Mouse (Mus musculus): Measurements from ENCODE around the gene Slc25a35. TPM values are rescaled to one million over a fixed set of nuclear protein-coding genes. Genes with fewer than 3 reads are reported as not detected.
"Not testable (repeated sequence)": the region's sequence is repeated elsewhere in the genome, so short reads cannot be mapped to it uniquely, and the experiment has no call there.

The Slc25a35 gene
- polyA plus RNA-seq, 1 experiment, result 27.6 TPM

DNA sequence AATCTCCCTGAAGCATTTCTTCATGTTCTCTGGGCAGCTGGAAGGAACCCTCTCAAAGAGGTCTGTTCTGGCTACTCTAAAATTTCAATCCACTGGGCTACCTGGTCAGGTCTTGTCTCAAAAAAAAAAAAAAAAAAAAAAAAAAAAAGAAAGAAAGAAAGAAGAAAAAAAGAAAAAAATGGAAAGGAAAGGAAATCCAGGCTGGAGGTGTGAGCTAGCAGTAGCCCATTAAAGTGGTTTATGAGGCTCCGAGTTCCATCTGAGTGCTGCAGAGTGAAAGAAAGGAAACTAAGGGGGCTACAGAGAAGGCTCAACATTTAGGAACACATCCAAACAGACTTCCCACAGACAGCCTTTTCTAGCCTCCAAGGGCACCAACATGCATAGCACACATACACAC, 10.0 kb upstream of the Slc25a35 start:
- TF ChIP-seq POLR2A (IDR thresholded peaks at IDR 0.05; ENCODE audit: control insufficient read depth, extremely low read depth, insufficient read depth, low read length, poor library complexity) (no peak), CTCF (IDR thresholded peaks at IDR 0.05; ENCODE audit: borderline replicate concordance, control insufficient read depth, extremely low read depth, insufficient read depth, low read length, poor library complexity) (no peak)
- no peak overlapping the region for H3K4me3 ChIP-seq (ENCODE audit: control insufficient read depth, insufficient read depth, low read length)
- no peak for DNase-seq
- peaks cover 15% of the 10 kb centered on the region for H3K4me1 ChIP-seq (replicated peaks; ENCODE audit: control insufficient read depth, insufficient read depth, low read length)
- 85% methylated on average over 1 of the region's 1 CpGs for WGBS
- no peaks in the 10 kb centered on the region for H3K27me3 ChIP-seq (ENCODE audit: control insufficient read depth, insufficient read depth, low read length)
- no peaks in the 10 kb centered on the region for H3K36me3 ChIP-seq (ENCODE audit: control insufficient read depth, insufficient read depth, low read length)
- no peak overlapping the region for H3K27ac ChIP-seq (ENCODE audit: control insufficient read depth, insufficient read depth, low read length)

DNA sequence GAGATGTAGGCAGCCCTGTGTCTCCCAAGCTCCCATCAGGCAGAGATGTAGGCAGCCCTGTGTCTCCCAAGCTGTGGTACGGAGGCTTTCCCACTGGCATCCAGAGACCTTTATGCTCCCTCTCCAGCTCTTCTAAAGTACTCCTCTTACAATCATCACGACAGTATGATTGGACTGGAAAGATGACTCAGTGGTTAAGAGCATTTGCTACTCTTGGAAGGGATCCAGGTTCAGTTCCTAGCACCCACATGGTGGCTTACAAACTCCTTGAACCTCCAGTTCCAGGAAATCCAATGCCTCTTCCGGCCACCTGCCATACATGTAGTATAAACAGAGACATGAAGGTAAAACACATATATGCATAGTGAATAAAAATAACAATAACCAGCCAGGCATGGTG, 6.3 kb upstream of the Slc25a35 start:
- no peaks in the 10 kb centered on the region for H3K36me3 ChIP-seq (ENCODE audit: control insufficient read depth, insufficient read depth, low read length)
- no peak overlapping the region; the same call in 1 of the 2 replicates for H3K27ac ChIP-seq (ENCODE audit: control insufficient read depth, insufficient read depth, low read length)
- peaks cover 5% of the 10 kb centered on the region; the same call in 1 of the 2 replicates for H3K4me1 ChIP-seq (replicated peaks; ENCODE audit: control insufficient read depth, insufficient read depth, low read length)
- H3K4me3 ChIP-seq (ENCODE audit: control insufficient read depth, insufficient read depth, low read length), result no peak overlapping the region
- no peaks in the 10 kb centered on the region for H3K27me3 ChIP-seq (ENCODE audit: control insufficient read depth, insufficient read depth, low read length)
- WGBS, result 76% methylated on average over 3 of the region's 3 CpGs
- no peak for TF ChIP-seq POLR2A (IDR thresholded peaks at IDR 0.05; ENCODE audit: control insufficient read depth, extremely low read depth, insufficient read depth, low read length, poor library complexity)
- DNase-seq, result no peak

DNA sequence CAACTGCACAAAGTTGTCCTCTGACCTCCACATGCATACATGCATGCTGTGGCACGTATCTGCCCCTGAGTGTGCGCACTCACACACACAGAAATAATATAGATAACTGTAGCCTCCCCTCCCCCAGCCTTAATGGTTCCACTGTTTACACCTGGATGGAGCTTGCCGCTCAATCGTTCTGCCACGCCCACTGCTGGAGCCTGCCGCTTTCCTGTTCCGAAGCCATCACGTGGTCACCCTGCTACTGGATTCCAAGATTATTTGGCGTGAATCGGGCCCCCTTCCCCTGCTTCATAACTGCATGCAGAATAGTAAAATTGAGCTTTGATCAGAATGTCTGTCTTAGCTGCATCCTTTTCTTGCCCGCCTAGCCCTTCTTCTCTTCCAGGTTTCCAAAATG, 5.8 kb upstream of the Slc25a35 start:
- H3K4me1 ChIP-seq (replicated peaks; ENCODE audit: control insufficient read depth, insufficient read depth, low read length); H3K36me3 ChIP-seq (ENCODE audit: control insufficient read depth, insufficient read depth, low read length); H3K27me3 ChIP-seq (ENCODE audit: control insufficient read depth, insufficient read depth, low read length); H3K27ac ChIP-seq (ENCODE audit: control insufficient read depth, insufficient read depth, low read length); H3K4me3 ChIP-seq (ENCODE audit: control insufficient read depth, insufficient read depth, low read length); DNase-seq: not testable (repeated sequence)
- WGBS, result 75% methylated on average over 11 of the region's 11 CpGs

DNA sequence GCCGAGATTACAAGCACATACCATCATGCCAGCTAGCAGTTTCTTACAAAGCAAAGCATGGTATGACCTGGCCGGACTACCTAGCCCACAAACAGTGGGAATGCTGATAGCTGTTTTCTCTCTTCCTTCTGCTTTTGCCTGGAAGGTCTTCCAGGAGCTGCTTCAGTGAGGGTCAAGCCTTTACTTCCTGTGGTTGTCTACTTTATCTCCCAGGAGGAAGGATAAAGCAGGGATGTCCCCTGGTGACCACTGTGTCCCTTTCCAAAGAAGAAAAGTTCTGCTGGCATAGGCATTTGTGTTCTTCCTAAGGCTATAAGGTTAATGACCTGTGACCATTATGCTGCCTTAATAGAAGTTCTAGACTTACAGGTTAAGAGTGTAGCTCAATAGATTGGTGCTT, 4.5 kb upstream of the Slc25a35 start:
- Histone ChIP-seq H3K27me3 (ENCODE audit: control insufficient read depth, insufficient read depth, low read length) (no peaks in the 10 kb centered on the region), H3K4me3 (ENCODE audit: control insufficient read depth, insufficient read depth, low read length) (no peak overlapping the region), H3K27ac (ENCODE audit: control insufficient read depth, insufficient read depth, low read length) (no peak overlapping the region), H3K36me3 (ENCODE audit: control insufficient read depth, insufficient read depth, low read length) (no peaks in the 10 kb centered on the region), H3K4me1 (replicated peaks; ENCODE audit: control insufficient read depth, insufficient read depth, low read length) (peaks cover 14% of the 10 kb centered on the region)
- TF ChIP-seq POLR2A (IDR thresholded peaks at IDR 0.05; ENCODE audit: control insufficient read depth, extremely low read depth, insufficient read depth, low read length, poor library complexity) (no peak), CTCF (IDR thresholded peaks at IDR 0.05; ENCODE audit: borderline replicate concordance, control insufficient read depth, extremely low read depth, insufficient read depth, low read length, poor library complexity) (no peak)
- WGBS, result 93% methylated on average over 2 of the region's 2 CpGs
- no peak for DNase-seq

DNA sequence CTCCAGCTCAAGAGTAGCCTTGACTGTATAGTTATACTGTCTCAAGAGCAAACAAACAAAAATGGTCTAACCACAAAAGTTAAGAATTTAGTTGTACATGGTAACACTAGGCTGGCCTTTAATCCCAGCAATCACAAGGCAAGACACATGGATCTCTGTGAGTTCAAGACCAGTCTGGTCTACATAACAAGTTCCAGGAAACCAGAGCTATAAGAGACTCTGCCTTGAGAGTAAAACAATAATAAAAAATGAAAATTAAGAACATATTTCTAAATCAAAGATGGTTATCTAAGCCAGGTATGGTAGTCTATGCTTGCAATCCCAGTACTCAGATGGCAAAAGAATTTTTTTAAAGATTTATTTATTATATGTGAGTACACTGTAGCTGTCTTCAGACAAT, 2.9 kb upstream of the Slc25a35 start:
- peaks cover 17% of the 10 kb centered on the region for H3K4me1 ChIP-seq (replicated peaks; ENCODE audit: control insufficient read depth, insufficient read depth, low read length)
- no peak overlapping the region for H3K4me3 ChIP-seq (ENCODE audit: control insufficient read depth, insufficient read depth, low read length)
- no peak overlapping the region for H3K27ac ChIP-seq (ENCODE audit: control insufficient read depth, insufficient read depth, low read length)
- DNase-seq, result no peak
- TF ChIP-seq CTCF (IDR thresholded peaks at IDR 0.05; ENCODE audit: borderline replicate concordance, control insufficient read depth, extremely low read depth, insufficient read depth, low read length, poor library complexity) (no peak), POLR2A (IDR thresholded peaks at IDR 0.05; ENCODE audit: control insufficient read depth, extremely low read depth, insufficient read depth, low read length, poor library complexity) (no peak)
- H3K27me3 ChIP-seq (ENCODE audit: control insufficient read depth, insufficient read depth, low read length), result no peaks in the 10 kb centered on the region
- H3K36me3 ChIP-seq (ENCODE audit: control insufficient read depth, insufficient read depth, low read length), result no peaks in the 10 kb centered on the region

DNA sequence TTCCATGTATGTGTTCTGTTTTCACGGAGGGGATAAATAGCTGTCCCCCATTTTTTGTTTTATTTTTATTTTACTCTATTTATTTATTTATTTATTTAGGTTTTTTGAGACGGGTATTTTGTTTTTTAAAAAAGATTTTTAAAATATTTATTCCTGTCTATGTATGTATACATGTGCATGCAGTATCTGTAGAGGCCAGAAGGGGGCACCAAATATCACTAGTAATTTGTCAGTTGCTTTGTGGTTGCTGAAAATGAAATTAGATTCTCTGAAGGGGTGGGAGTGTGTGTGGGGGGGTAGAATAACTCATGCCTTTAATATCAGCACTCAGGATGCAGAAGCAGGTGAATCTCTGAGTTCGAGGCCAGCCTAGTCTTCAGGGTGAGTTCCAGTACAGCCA, 2.1 kb upstream of the Slc25a35 start:
- H3K36me3 ChIP-seq (ENCODE audit: control insufficient read depth, insufficient read depth, low read length), result no peaks in the 10 kb centered on the region
- WGBS, result 39% methylated on average over 3 of the region's 3 CpGs
- peak; percentile 67 for DNase-seq
- peak overlapping the region; percentile 34; the same call in 1 of the 2 replicates for H3K27ac ChIP-seq (ENCODE audit: control insufficient read depth, insufficient read depth, low read length)
- no peak overlapping the region for H3K4me3 ChIP-seq (ENCODE audit: control insufficient read depth, insufficient read depth, low read length)
- H3K4me1 ChIP-seq (replicated peaks; ENCODE audit: control insufficient read depth, insufficient read depth, low read length), result peaks cover 17% of the 10 kb centered on the region
- TF ChIP-seq CTCF (IDR thresholded peaks at IDR 0.05; ENCODE audit: borderline replicate concordance, control insufficient read depth, extremely low read depth, insufficient read depth, low read length, poor library complexity), result no peak
- TF ChIP-seq POLR2A (IDR thresholded peaks at IDR 0.05; ENCODE audit: control insufficient read depth, extremely low read depth, insufficient read depth, low read length, poor library complexity), result no peak
- H3K27me3 ChIP-seq (ENCODE audit: control insufficient read depth, insufficient read depth, low read length), result no peaks in the 10 kb centered on the region

DNA sequence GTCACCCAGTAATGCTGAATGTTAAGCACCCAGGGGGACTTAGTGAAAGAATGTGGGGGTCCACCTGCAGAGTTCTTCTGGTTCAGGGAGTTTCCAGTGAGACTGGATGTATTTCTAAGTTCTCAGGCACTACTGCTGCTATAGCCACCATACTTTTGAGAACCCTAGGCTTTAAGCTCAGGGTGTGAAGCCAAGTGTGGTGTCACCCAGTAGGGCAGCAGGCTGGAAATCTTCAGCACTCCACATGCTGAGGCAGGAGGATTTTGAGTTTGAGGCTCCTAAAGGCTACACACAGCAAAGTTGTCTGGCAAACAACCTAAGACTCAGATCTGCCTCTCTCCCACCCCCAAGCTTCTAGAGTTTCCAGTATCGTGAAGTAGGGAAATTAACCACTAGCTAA, 1.4 kb upstream of the Slc25a35 start:
- H3K36me3 ChIP-seq (ENCODE audit: control insufficient read depth, insufficient read depth, low read length), result no peaks in the 10 kb centered on the region
- H3K4me1 ChIP-seq (replicated peaks; ENCODE audit: control insufficient read depth, insufficient read depth, low read length), result peaks cover 17% of the 10 kb centered on the region
- 67% methylated on average over 1 of the region's 1 CpGs for WGBS

More for the DNA sequence above, 1.4 kb upstream of the Slc25a35 start:
- no peak for TF ChIP-seq POLR2A (IDR thresholded peaks at IDR 0.05; ENCODE audit: control insufficient read depth, extremely low read depth, insufficient read depth, low read length, poor library complexity)
- no peak for TF ChIP-seq CTCF (IDR thresholded peaks at IDR 0.05; ENCODE audit: borderline replicate concordance, control insufficient read depth, extremely low read depth, insufficient read depth, low read length, poor library complexity)
- no peak for DNase-seq
- no peaks in the 10 kb centered on the region for H3K27me3 ChIP-seq (ENCODE audit: control insufficient read depth, insufficient read depth, low read length)
- no peak overlapping the region for H3K4me3 ChIP-seq (ENCODE audit: control insufficient read depth, insufficient read depth, low read length)
- H3K27ac ChIP-seq (ENCODE audit: control insufficient read depth, insufficient read depth, low read length), result no peak overlapping the region

Measured in thymus, adult 2 months (tissue).